Mouse (Mus musculus): Measurements from ENCODE around the gene Wt1. TPM values are rescaled to one million over a fixed set of nuclear protein-coding genes. Genes with fewer than 3 reads are reported as not detected.

Wt1 gene
- total RNA-seq, 2 experiments from 2014 or later = 2.5 to 3.5 TPM

GRCm38 (mm10) chr2:105185768-105186529 lies 59.6 kb downstream of the Wt1 start:
- no peak for DNase-seq

GRCm38 (mm10) chr2:105186591-105186990 lies 60.3 kb downstream of the Wt1 start:
- DNase-seq = no peak

- DNase-seq = no peak
Measured at GRCm38 (mm10) chr2:105188182-105188581, 61.9 kb downstream of the Wt1 start.

GRCm38 (mm10) chr2:105189352-105189751 lies 63.0 kb downstream of the Wt1 start:
- peak in 1 of 2 experiments; percentile 32 for DNase-seq

- DNase-seq = no peak
Measured at GRCm38 (mm10) chr2:105200152-105200551, 73.8 kb downstream of the Wt1 start.

GRCm38 (mm10) chr2:105206563-105207174 lies 80.3 kb downstream of the Wt1 start:
- peak; percentile 41 to 46 for DNase-seq

GRCm38 (mm10) chr2:105212839-105213238 lies 86.5 kb downstream of the Wt1 start:
- no peak for DNase-seq

- DNase-seq = no peak
Measured at GRCm38 (mm10) chr2:105215914-105216313, 89.6 kb downstream of the Wt1 start.

GRCm38 (mm10) chr2:105219229-105219628 lies 92.9 kb downstream of the Wt1 start:
- no peak for DNase-seq

GRCm38 (mm10) chr2:105219664-105220063 lies 93.3 kb downstream of the Wt1 start:
- no peak for DNase-seq

- no peak for DNase-seq
Measured at GRCm38 (mm10) chr2:105220738-105221303, 94.5 kb downstream of the Wt1 start.

Other genes starting within 250 kb of the Wt1 start
- 100 to 1,000 TPM; 156 to 163 TPM for gene Eif3m, start 109.4 kb upstream of the Wt1 start, total RNA-seq (2021)
- not detected for gene Gm11060, start 34.5 kb upstream of the Wt1 start, total RNA-seq (2021)
- gene Them7, start 97.8 kb downstream of the Wt1 start, total RNA-seq (2021) = under 1 TPM; 0.43 to 0.66 TPM